Mouse (Mus musculus): ENCODE results near the gene Hcar2. TPM values are rescaled to one million over a fixed set of nuclear protein-coding genes. Genes with fewer than 3 reads are reported as not detected.

Hcar2 gene
- polyA plus RNA-seq, 1 experiment from 2014 or later: 0.45 TPM

DNA sequence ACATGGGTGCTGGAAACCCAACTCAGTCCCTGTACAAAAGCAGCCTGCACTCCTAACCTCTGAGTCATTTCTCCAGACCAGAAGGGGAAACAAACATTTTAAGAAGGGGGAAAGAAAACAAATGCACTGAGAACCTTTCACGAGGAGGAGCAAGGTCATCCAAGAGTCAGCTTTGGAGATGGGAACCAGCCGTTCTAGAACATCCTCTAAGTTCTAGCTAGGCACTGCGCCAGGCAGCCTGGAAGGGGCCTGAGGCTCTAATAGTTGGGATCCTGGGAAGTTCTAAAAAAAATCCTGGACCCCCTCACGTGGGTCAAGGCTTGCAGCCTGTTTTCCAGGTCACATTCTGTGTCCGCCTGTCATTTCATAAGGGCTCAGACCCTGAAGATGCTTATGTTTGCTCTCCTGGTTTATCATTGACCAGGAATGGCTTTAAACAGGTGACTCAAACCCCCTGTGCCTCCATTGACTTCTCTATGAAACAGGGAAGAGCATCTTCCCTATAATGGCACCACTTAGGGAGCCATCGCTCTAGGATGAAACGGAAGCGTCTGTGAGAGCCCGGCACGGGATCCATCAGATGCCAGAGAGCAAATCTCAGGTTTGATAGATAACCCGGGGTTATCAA is 11.3 kb downstream of the Hcar2 start:
- ATAC-seq (ENCODE audit: low read depth): peak; percentile 73
- H3K9me3 ChIP-seq (replicated peaks; ENCODE audit: control insufficient read depth, low read length): no peaks in the 10 kb centered on the region
- H3K4me3 ChIP-seq (ENCODE audit: low read depth, low read length): no peak overlapping the region
- no peaks in the 10 kb centered on the region for H3K27me3 ChIP-seq (ENCODE audit: control insufficient read depth, insufficient read depth, low read depth, low read length)
- H3K9ac ChIP-seq (ENCODE audit: low read depth, low read length): no peak overlapping the region
- peak overlapping the region; percentile 25 for H3K4me2 ChIP-seq (ENCODE audit: low read depth, low read length)
- no peaks in the 10 kb centered on the region; the same call in 1 of the 2 replicates for H3K4me1 ChIP-seq (ENCODE audit: control insufficient read depth, low read depth, low read length)
- H3K27ac ChIP-seq (ENCODE audit: low read length): 0 out of 2 replicates have a peak overlapping the region, but pooled peaks have one; percentile 29
- H3K36me3 ChIP-seq (ENCODE audit: control insufficient read depth, insufficient read depth): no peaks in the 10 kb centered on the region
- 66% methylated on average over 11 of the region's 11 CpGs for WGBS (ENCODE audit: insufficient replicate concordance)

DNA sequence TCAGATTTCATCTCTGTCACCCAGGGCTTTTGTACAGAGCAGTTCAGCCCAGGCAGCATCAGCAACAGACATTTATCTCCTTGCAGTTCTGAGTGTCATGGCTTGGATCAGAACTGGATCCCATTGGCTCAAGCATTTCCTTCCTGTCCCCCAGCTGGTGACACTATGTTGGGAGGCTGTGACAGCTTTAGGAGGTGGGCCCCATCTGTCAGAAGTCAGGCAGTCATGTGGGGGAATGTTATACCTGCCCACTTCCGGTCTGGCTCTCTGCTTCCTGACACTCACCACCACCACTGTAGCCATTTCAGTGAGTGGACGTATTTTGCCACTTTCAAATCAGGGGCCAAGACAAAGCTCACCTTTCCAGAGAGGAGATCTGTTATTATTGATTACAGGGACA is 13.9 kb downstream of the Hcar2 start:
- Histone ChIP-seq H3K36me3 (ENCODE audit: control insufficient read depth, insufficient read depth) (no peaks in the 10 kb centered on the region), H3K4me2 (ENCODE audit: low read depth, low read length) (no peak overlapping the region), H3K9me3 (replicated peaks; ENCODE audit: control insufficient read depth, low read length) (no peaks in the 10 kb centered on the region), H3K27ac (ENCODE audit: low read length) (no peak overlapping the region), H3K4me3 (ENCODE audit: low read depth, low read length) (no peak overlapping the region), H3K4me1 (ENCODE audit: control insufficient read depth, low read depth, low read length) (no peaks in the 10 kb centered on the region; the same call in 1 of the 2 replicates), H3K27me3 (ENCODE audit: control insufficient read depth, insufficient read depth, low read depth, low read length) (no peaks in the 10 kb centered on the region), H3K9ac (ENCODE audit: low read depth, low read length) (no peak overlapping the region)
- no peak for ATAC-seq (ENCODE audit: low read depth)
- 11% methylated on average over 2 of the region's 2 CpGs for WGBS (ENCODE audit: insufficient replicate concordance)

DNA sequence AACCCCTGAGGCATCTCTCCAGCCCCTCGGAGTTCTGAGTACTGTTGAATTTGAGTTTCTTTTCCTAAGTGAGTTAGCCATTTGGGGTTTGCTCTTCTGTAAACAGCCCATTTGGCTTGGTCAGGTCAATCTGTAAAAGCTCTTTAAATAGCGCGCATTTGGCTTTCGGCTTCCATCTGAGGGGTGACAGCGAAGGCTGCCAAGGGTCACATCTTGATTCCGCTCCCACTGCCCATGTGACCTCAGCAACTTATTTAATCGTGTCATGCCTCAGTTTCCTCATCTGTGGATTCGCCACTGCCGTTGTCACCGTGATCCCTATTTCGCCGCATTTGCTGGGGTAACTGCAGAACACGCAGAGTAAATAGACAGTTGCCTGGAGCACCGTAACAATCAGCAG is 21.0 kb downstream of the Hcar2 start:
- H3K9me3 ChIP-seq (replicated peaks; ENCODE audit: control insufficient read depth, low read length): no peaks in the 10 kb centered on the region
- no peak overlapping the region for H3K4me3 ChIP-seq (ENCODE audit: low read depth, low read length)
- H3K4me2 ChIP-seq (ENCODE audit: low read depth, low read length): no peak overlapping the region
- no peak for ATAC-seq (ENCODE audit: low read depth)
- no peak overlapping the region for H3K27ac ChIP-seq (ENCODE audit: low read length)
- H3K36me3 ChIP-seq (ENCODE audit: control insufficient read depth, insufficient read depth): no peaks in the 10 kb centered on the region
- WGBS (ENCODE audit: insufficient replicate concordance): 80% methylated on average over 14 of the region's 14 CpGs
- peaks cover 7% of the 10 kb centered on the region for H3K4me1 ChIP-seq (ENCODE audit: control insufficient read depth, low read depth, low read length)
- no peaks in the 10 kb centered on the region for H3K27me3 ChIP-seq (ENCODE audit: control insufficient read depth, insufficient read depth, low read depth, low read length)
- no peak overlapping the region for H3K9ac ChIP-seq (ENCODE audit: low read depth, low read length)

DNA sequence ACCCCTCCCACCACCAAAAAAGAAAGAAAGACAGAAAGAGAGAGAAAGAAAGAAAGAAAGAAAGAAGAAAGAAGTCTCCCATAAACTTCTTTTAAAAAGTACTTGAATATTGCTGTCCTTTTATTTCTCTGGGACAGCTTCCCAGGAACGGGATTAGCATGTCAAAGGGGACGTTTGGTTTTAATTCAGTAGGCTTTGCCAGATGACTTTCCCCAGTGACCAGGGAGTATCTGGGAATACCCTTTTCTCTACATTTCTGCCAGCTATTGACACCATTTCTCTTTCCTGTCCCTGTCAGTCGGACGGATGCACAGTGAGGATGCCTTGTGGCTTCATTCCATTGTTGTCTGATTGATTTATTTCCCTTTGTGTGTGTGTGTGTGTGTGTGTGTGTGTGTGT is 21.5 kb downstream of the Hcar2 start:
- H3K36me3 ChIP-seq (ENCODE audit: control insufficient read depth, insufficient read depth): no peaks in the 10 kb centered on the region
- 66% methylated on average over 4 of the region's 4 CpGs for WGBS (ENCODE audit: insufficient replicate concordance)
- no peak overlapping the region for H3K4me3 ChIP-seq (ENCODE audit: low read depth, low read length)
- ATAC-seq (ENCODE audit: low read depth): no peak
- no peaks in the 10 kb centered on the region for H3K9me3 ChIP-seq (replicated peaks; ENCODE audit: control insufficient read depth, low read length)
- H3K4me1 ChIP-seq (ENCODE audit: control insufficient read depth, low read depth, low read length): peaks cover 7% of the 10 kb centered on the region
- no peak overlapping the region for H3K4me2 ChIP-seq (ENCODE audit: low read depth, low read length)
- no peak overlapping the region for H3K9ac ChIP-seq (ENCODE audit: low read depth, low read length)
- H3K27ac ChIP-seq (ENCODE audit: low read length): no peak overlapping the region
- H3K27me3 ChIP-seq (ENCODE audit: control insufficient read depth, insufficient read depth, low read depth, low read length): no peaks in the 10 kb centered on the region

DNA sequence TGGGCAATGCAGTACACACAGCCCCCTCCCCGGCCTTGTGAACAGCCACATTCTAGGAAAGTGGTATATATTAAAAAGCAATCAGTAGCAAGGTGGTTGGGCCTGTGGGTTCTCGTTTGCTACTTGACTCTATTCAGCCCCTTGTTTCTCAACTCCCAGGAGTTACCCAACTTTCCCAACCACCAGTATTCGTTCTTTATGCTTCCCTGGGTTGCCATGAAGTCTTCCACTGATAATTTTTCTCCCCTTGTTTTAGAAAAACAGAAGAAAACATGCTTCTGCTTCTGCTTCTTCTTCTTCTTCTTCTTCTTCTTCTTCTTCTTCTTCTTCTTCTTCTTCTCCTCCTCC is 22.4 kb downstream of the Hcar2 start:
- Histone ChIP-seq H3K9me3 (replicated peaks; ENCODE audit: control insufficient read depth, low read length) (no peaks in the 10 kb centered on the region), H3K4me1 (ENCODE audit: control insufficient read depth, low read depth, low read length) (peaks cover 7% of the 10 kb centered on the region), H3K4me2 (ENCODE audit: low read depth, low read length) (no peak overlapping the region), H3K27me3 (ENCODE audit: control insufficient read depth, insufficient read depth, low read depth, low read length) (no peaks in the 10 kb centered on the region), H3K9ac (ENCODE audit: low read depth, low read length) (no peak overlapping the region), H3K36me3 (ENCODE audit: control insufficient read depth, insufficient read depth) (no peaks in the 10 kb centered on the region), H3K4me3 (ENCODE audit: low read depth, low read length) (no peak overlapping the region), H3K27ac (ENCODE audit: low read length) (no peak overlapping the region)
- WGBS (ENCODE audit: insufficient replicate concordance): 35% methylated on average over 3 of the region's 3 CpGs
- no peak for ATAC-seq (ENCODE audit: low read depth)

DNA sequence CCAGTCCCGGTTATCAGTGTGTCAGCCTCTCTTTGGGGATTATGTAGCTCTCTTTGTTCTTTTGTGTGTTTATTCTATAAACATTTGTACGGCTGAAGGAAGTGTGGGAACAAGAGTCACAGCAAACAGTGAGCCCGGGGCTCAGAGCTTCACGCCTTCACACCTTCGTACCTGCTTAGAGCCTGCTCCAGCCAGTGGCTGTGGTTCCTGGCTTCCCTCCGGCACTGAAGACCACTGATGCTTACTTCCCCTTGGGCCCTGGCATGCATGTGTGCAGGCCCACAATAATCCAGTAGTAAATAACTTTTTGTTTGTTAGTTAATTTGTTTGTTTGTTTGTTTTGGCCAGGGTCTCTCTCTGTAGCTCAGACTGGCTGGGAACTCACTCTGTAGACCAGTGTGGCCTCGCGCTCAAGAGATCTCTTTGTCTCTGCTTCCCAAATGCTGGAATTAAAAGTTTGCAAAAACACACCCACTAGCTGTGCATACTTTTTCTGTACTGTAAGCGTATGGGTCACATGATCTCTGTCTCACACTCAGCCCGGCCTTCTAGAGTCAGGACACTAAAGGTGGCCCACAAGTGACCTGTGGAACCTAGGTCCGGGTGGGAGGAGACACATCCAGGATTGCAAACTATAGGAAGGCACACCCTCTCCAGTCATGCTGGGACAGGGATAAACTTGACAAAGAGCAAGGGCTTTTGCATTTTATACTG is 22.9 kb downstream of the Hcar2 start:
- Histone ChIP-seq H3K4me1 (ENCODE audit: control insufficient read depth, low read depth, low read length) (peaks cover 7% of the 10 kb centered on the region), H3K9ac (ENCODE audit: low read depth, low read length) (no peak overlapping the region), H3K27ac (ENCODE audit: low read length) (no peak overlapping the region), H3K36me3 (ENCODE audit: control insufficient read depth, insufficient read depth) (no peaks in the 10 kb centered on the region), H3K9me3 (replicated peaks; ENCODE audit: control insufficient read depth, low read length) (no peaks in the 10 kb centered on the region), H3K4me2 (ENCODE audit: low read depth, low read length) (no peak overlapping the region), H3K4me3 (ENCODE audit: low read depth, low read length) (no peak overlapping the region), H3K27me3 (ENCODE audit: control insufficient read depth, insufficient read depth, low read depth, low read length) (no peaks in the 10 kb centered on the region)
- ATAC-seq (ENCODE audit: low read depth): no peak
- WGBS (ENCODE audit: insufficient replicate concordance): 60% methylated on average over 11 of the region's 11 CpGs

DNA sequence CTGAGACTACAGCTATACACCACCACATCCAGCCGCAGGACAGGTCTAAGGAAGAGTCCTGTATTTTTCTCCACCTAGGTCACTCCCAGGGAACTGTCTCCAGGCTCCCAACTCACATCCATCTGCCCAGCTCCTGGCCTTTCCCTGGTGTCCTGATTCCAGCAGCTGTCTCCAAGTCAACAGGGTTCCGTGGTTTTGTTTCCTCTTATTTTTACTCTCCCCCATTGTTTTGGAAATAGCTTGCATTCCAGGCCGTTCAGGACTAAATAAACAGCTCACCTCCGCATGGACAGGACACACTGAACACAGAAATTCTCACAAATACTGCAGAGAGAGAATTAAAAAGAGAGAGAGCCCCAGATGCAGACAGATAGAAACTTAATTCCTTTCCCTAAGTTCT is 27.9 kb downstream of the Hcar2 start:
- Histone ChIP-seq H3K27me3 (ENCODE audit: control insufficient read depth, insufficient read depth, low read depth, low read length) (no peaks in the 10 kb centered on the region), H3K9me3 (replicated peaks; ENCODE audit: control insufficient read depth, low read length) (no peaks in the 10 kb centered on the region), H3K9ac (ENCODE audit: low read depth, low read length) (no peak overlapping the region), H3K4me2 (ENCODE audit: low read depth, low read length) (no peak overlapping the region), H3K36me3 (ENCODE audit: control insufficient read depth, insufficient read depth) (no peaks in the 10 kb centered on the region), H3K27ac (ENCODE audit: low read length) (no peak overlapping the region), H3K4me1 (ENCODE audit: control insufficient read depth, low read depth, low read length) (peaks cover 3% of the 10 kb centered on the region), H3K4me3 (ENCODE audit: low read depth, low read length) (no peak overlapping the region)
- WGBS (ENCODE audit: insufficient replicate concordance): 51% methylated on average over 4 of the region's 4 CpGs
- ATAC-seq (ENCODE audit: low read depth): no peak

DNA sequence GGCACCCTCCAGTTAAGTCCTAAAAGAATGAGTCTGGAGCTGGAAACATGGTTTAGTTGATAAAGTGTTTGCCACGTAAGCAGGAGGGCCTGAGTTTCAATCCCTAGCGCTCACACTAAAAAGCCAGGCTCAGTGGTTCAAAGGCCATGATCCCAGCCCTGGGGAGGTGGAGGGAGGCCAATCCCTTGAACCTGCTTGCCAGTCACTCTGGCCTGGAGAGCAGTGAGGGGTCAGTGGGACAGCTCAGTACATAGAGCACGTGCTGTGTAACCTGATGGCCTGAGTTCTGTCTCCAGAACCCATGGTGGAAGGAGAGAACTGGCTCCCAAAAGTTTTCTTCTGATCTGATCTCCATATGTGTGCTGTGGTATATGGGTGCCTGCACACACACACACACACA is 30.5 kb downstream of the Hcar2 start:
- H3K27me3 ChIP-seq (ENCODE audit: control insufficient read depth, insufficient read depth, low read depth, low read length): no peaks in the 10 kb centered on the region
- H3K9me3 ChIP-seq (replicated peaks; ENCODE audit: control insufficient read depth, low read length): no peaks in the 10 kb centered on the region
- no peaks in the 10 kb centered on the region for H3K4me1 ChIP-seq (ENCODE audit: control insufficient read depth, low read depth, low read length)
- 49% methylated on average over 3 of the region's 3 CpGs for WGBS (ENCODE audit: insufficient replicate concordance)
- H3K4me2 ChIP-seq (ENCODE audit: low read depth, low read length): no peak overlapping the region
- peak; percentile 59; the same call in 1 of the 2 replicates for ATAC-seq (ENCODE audit: low read depth)
- no peak overlapping the region for H3K9ac ChIP-seq (ENCODE audit: low read depth, low read length)
- no peak overlapping the region for H3K27ac ChIP-seq (ENCODE audit: low read length)
- no peak overlapping the region for H3K4me3 ChIP-seq (ENCODE audit: low read depth, low read length)
- H3K36me3 ChIP-seq (ENCODE audit: control insufficient read depth, insufficient read depth): no peaks in the 10 kb centered on the region

DNA sequence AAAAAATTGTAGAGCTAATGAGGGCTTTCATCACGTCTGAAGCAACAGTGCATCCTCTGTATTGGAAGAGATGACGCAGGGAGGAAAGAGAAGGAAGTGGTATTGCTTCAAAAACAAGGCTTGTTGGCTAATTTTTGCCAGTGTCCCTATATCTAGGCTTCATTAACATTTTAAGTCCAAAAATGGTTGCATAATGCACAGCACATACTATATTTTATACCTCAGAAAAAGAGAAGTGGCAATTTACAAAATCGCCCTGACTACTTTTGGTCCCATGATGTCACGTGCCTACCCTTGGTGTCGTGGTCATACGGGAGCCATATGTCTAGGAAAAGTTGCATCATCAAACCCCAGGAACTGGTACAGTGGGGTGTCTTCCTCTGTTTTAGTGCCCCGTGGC is 33.0 kb downstream of the Hcar2 start:
- H3K4me1 ChIP-seq (ENCODE audit: control insufficient read depth, low read depth, low read length): no peaks in the 10 kb centered on the region
- H3K27me3 ChIP-seq (ENCODE audit: control insufficient read depth, insufficient read depth, low read depth, low read length): no peaks in the 10 kb centered on the region
- no peak overlapping the region for H3K27ac ChIP-seq (ENCODE audit: low read length)
- WGBS (ENCODE audit: insufficient replicate concordance): 52% methylated on average over 7 of the region's 7 CpGs
- ATAC-seq (ENCODE audit: low read depth): no peak
- no peaks in the 10 kb centered on the region for H3K36me3 ChIP-seq (ENCODE audit: control insufficient read depth, insufficient read depth)
- H3K9me3 ChIP-seq (replicated peaks; ENCODE audit: control insufficient read depth, low read length): no peaks in the 10 kb centered on the region
- H3K4me2 ChIP-seq (ENCODE audit: low read depth, low read length): no peak overlapping the region
- no peak overlapping the region for H3K4me3 ChIP-seq (ENCODE audit: low read depth, low read length)
- no peak overlapping the region for H3K9ac ChIP-seq (ENCODE audit: low read depth, low read length)

All from liver, embryonic 16.5 days (tissue).